Mouse (Mus musculus): ENCODE results near the gene Chd8.

DNA sequence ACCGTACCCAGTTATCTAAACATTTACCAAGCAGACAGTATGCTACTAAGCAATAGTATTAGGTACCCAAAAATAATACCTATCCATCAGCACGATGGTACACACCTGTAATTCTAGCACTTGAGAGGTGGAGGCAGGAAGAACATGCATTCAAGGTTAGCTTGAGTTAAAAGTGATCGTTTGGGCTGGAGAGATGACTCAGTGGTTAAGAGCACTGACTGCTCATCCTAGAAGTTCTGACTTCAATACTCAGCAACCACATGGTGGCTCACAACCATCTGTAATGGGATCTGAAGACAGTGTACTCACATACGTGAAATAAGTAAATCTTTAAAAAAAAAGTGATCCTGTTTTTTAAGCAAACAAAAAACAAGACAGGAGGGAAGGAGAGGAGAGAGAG lies 11.5 kb downstream of the Chd8 start:
- TF ChIP-seq CTCF (IDR thresholded peaks at IDR 0.05; ENCODE audit: control insufficient read depth, insufficient read depth, low read length) (no peak), POLR2A (IDR thresholded peaks at IDR 0.05; ENCODE audit: borderline replicate concordance, control insufficient read depth, low read depth, low read length) (no peak)

Measured in bone marrow, adult 2 months (tissue).